Comparison of ENCODE assay signal across 9 mouse cellular contexts in the genomic region with DNA sequence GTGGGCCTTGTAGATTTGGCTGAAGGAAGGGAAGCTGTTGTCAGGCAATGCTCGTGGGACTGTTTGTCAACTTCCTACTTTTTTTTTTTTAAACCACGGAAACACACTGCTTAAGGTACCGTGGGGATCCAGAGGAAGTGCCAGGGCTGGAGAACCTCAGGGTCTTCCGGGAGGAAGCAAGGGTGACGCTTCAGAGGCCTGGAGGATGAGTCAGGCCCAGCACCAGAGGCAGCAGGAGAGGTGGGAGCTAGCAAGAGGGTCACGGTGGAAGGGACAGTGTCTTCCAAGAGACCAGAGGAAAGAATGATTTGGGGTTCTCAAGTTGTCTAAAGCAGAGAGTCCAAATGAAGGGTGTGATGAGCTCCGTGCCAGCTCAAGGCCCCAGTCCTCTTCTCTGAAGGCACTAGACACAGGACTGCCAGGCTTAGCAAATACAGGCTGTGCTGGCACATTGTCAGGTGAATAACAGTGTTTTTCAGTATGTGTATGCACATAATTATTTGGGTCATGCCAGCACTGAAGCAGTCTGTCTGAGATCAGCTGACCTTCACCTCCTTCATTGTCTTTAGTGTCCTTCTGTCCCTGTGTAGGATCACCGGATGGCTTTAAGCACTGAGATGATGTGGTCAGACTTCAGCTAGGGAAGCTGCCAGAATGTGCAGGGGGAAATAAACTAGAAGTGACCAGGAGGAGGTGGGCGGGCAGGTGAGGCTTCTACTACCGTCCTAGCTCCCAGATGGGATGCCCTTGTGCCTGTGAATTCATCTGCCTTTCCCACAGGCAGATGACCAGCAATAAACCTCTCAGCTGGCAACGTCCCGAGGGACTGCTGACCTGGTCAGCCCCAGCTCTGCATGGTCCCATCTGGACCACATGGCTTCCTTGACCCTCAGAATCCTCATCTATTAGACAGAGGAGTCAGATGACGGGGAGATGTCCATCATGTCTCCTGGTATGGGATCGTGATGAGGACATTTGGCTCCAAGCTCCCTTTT. TPM values are rescaled to one million over a fixed set of nuclear protein-coding genes. Genes with fewer than 3 reads are reported as not detected.
DNase-seq lines count a peak whose midpoint lies in the region; ATAC-seq and TF ChIP-seq lines count a peak whose summit lies in the region.
"Had no signal": no experiment of that assay in that cellular context is flagged by ENCODE, and none has a peak within 500 bp of the region (broad histone marks: within the 10 kb centered on the region; RNA-seq: fewer than 3 reads in every experiment).

No protein-coding gene starts in this region.

- no peak for TF ChIP-seq EP300 in heart, postnatal 0 days (IDR thresholded peaks at IDR 0.05; ENCODE audit: low read depth)

- peak; percentile 27; the same call in 1 of the 2 replicates for ATAC-seq in heart, postnatal 0 days (ENCODE audit: insufficient read depth, low read depth)
- peak; percentile 83 for ATAC-seq in megakaryocyte progenitor cell, adult 5-6 weeks (replicated peaks; ENCODE audit: poor library complexity)

- no peak for TF ChIP-seq CTCF in heart, postnatal 0 days (IDR thresholded peaks at IDR 0.05; ENCODE audit: low read depth)

- H3K27ac ChIP-seq in heart, postnatal 0 days (ENCODE audit: low read depth) = no peak overlapping the region

- peak; percentile 26 to 41 for DNase-seq in heart, adult 9 months (ENCODE audit: low spot score in 2 of 2)
- no peak for DNase-seq in heart, postnatal 25 days (ENCODE audit: low spot score)
- DNase-seq in adrenal gland, postnatal 14 days = peak; percentile 65
- no peak for DNase-seq in heart, postnatal 0 days (ENCODE audit: low spot score)
- DNase-seq in left cerebral cortex, postnatal 4 days = no peak
- DNase-seq in frontal cortex, postnatal 10 days (ENCODE audit: low spot score in 2 of 2) = no peak
- DNase-seq in embryo, embryonic 10 days (ENCODE audit: low spot score) = no peak

- H3K9me3 ChIP-seq in heart, postnatal 0 days (replicated peaks; ENCODE audit: control insufficient read depth, low read length) = no peaks in the 10 kb centered on the region
- H3K9me3 ChIP-seq: embryonic facial prominence, embryonic 12.5 days had no signal

- intact Hi-C loops in heart, postnatal 25 days (cut with DNase I) = loop anchor here (5.0 kb wide), 1 partner anchor 143 kb away; no protein-coding TSS in a partner anchor
- intact Hi-C loops in left cerebral cortex, postnatal 4 days (cut with DNase I) = no loop called here

- no peak overlapping the region for H3K4me2 ChIP-seq in heart, postnatal 0 days (ENCODE audit: low read depth, low read length)

- H3K27me3 ChIP-seq in heart, postnatal 0 days (ENCODE audit: control insufficient read depth, insufficient read depth, low read length) = no peaks in the 10 kb centered on the region
- H3K27me3 ChIP-seq: embryonic facial prominence, embryonic 12.5 days had no signal

- 74% methylated on average over 14 of the region's 14 CpGs for WGBS in heart, postnatal 0 days

- H3K36me3 ChIP-seq in heart, postnatal 0 days (replicated peaks; ENCODE audit: control insufficient read depth, insufficient read depth, low read length) = no peaks in the 10 kb centered on the region
- H3K36me3 ChIP-seq: embryonic facial prominence, embryonic 12.5 days had no signal

- H3K4me3 ChIP-seq in heart, postnatal 0 days (ENCODE audit: low read depth, low read length) = no peak overlapping the region
- H3K4me3 ChIP-seq: embryonic facial prominence, embryonic 12.5 days had no signal

- no peaks in the 10 kb centered on the region for H3K4me1 ChIP-seq in heart, postnatal 0 days (ENCODE audit: control insufficient read depth, insufficient read depth)

- H3K9ac ChIP-seq in heart, postnatal 0 days (replicated peaks; ENCODE audit: low read depth, low read length) = no peak overlapping the region
- H3K9ac ChIP-seq: embryonic facial prominence, embryonic 12.5 days had no signal

RNA-seq across cellular contexts. Expression of gene Ywhah, which starts 8.5 kb away (rescaled TPM):
- 100 to 1,000 TPM in 1 of 2 experiments, 10 to 100 TPM in 1; 93.4 to 103 TPM for total RNA-seq in heart, postnatal 25 days (2021)
- 162 and 166 TPM in 2 replicates for total RNA-seq in adrenal gland, postnatal 14 days (2021)
- 132 and 199 TPM in 2 replicates for total RNA-seq in heart, postnatal 0 days (2014; rRNA removed; ENCODE audit: low replicate concordance)
- 267 and 288 TPM in 2 replicates for polyA plus RNA-seq in heart, postnatal 0 days (2015; fragmentation: Nextera tagmentation; extraction: Ambion mirVana)
- total RNA-seq in megakaryocyte progenitor cell, adult 5-6 weeks (2015) = 340 and 391 TPM in 2 replicates
- total RNA-seq in megakaryocyte progenitor cell, adult 5-6 weeks (2017) = 138 and 149 TPM in 2 replicates
- 100 to 1,000 TPM; 633 to 669 TPM for total RNA-seq in left cerebral cortex, postnatal 4 days (2021)

Comparison
In these comparisons a context has a peak if more than half of its experiments do, and no peak if none do; other contexts are left out.
1. DNase-seq: peak in heart, adult 9 months (2 of 2) and adrenal gland, postnatal 14 days (single experiment); none in heart, postnatal 25 days (single experiment), heart, postnatal 0 days (single experiment), left cerebral cortex, postnatal 4 days (single experiment), frontal cortex, postnatal 10 days (0 of 2) and embryo, embryonic 10 days (single experiment).